Mouse (Mus musculus) C2C12 (cell line): ENCODE data around the gene Lrmda.

Experiments used
- CTCF ChIP-seq: IDR thresholded peaks from one replicate; pipeline ENCODE4 v1.5.1; 2011; ENCODE audit not compliant: control insufficient read depth, insufficient read depth, insufficient read length
- MAX ChIP-seq: IDR thresholded peaks from one replicate; pipeline ENCODE4 v1.6.1; 2011; ENCODE audit warnings: mild to moderate bottlenecking, control low read depth
- MYOD1 ChIP-seq: IDR thresholded peaks from one replicate; pipeline ENCODE4 v1.6.1; 2011; ENCODE audit warnings: low read depth; ENCODE audit not compliant: control insufficient read depth, insufficient read length
- USF1 ChIP-seq: IDR thresholded peaks from one replicate; pipeline ENCODE4 v1.6.1; 2011; ENCODE audit warnings: low read depth, mild to moderate bottlenecking, control low read depth, moderate library complexity

DNA sequence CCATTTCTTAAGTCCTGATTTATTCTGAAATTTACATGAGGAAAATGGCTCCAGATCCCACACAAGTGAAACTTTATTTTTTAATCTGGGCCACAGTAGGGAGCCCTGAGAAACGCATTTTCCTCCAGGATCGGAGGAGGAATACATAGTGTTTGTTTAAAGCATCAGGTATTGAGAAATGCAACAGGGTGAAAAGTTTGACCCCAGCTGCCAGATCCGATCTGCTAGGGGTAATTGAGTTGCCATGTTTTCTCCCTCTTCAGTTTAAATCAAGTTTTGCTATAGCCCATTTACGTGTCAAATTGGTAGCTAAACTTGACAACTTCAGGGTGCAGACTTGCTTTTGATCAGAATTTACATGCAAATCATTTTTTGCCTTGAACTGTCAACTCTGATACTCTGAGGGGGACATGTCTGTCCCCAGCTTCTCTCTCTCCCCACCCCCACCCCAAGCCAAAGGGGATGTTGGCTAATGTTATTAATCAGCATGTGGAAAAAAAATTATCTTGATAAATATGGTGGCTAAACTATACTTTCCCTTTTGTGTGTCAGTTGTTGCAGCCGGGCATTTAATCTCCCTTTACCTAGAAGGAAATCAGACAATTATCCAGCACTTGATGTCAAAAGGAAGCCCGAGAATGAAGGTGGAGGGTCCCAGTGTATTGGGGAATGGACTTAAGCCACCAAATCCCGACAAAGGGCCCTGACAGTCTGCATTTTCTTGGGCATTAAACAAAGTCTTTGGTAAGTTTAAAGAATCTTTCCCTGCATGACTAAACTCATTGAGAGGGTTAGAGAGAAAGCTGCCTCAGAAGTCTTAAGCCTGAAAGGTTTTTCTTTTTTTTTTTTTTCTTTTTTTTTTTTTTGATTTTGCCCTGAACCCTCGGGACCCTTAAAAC lies 94.2 kb downstream of the Lrmda start:
- TF ChIP-seq CTCF: no peak
- no peak for TF ChIP-seq MAX
- TF ChIP-seq USF1: no peak
- TF ChIP-seq MYOD1: no peak
